Mouse (Mus musculus): Measurements from ENCODE around the gene Xpnpep3. TPM values are rescaled to one million over a fixed set of nuclear protein-coding genes. Genes with fewer than 3 reads are reported as not detected.
"Not testable (repeated sequence)": the region's sequence is repeated elsewhere in the genome, so short reads cannot be mapped to it uniquely, and the experiment has no call there.

Xpnpep3 gene
- polyA plus RNA-seq, 1 experiment from 2014 or later: 13.8 TPM

DNA sequence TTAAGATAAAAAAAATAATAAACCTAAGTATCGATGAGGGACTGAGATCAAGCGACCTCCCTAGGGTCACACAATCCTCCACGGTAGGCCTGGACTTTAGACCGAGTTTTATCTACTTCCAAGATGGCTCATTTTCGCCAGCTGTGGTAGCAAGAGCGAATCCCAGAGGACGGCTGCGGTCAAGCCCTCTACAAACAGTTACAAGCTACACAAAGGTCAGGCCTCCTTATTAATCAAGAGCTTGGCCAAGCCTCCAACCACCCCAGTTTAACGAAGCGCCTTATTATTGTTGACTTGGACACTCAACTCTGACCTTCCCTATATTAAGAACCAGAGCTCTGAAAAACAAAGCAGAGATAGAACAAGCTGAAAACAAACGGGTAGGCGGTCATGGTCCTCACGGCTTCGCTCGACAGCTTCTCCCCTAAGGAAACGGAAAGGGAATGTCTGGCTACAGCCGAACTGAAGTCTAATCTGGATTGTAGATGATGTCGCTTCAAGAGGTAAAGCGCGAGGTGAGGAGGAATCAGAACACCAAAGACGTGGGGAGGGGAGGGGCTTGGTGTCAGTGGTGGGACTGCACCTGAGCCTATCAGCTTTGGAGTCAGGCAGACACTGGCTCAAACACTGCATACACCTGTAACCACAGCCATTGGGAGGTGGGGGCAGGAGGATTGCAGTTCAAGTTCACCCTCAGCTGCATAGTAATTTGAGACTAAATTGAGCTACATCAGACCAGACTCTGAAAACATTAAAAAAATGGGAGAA lies 79.7 kb downstream of the Xpnpep3 start:
- H3K27me3 ChIP-seq: no peaks in the 10 kb centered on the region
- ATAC-seq: no peak
- CTCF ChIA-PET: no interaction called here
- in situ Hi-C loops (cut with MboI; ENCODE audit: low pct_unique_long_range_greater_than_20kb): no loop called here
- POLR2A ChIA-PET: no interaction called here
- DNase-seq (ENCODE audit: low read depth, low spot score): no peak
- no peak for TF ChIP-seq CTCF (IDR thresholded peaks at IDR 0.05)

DNA sequence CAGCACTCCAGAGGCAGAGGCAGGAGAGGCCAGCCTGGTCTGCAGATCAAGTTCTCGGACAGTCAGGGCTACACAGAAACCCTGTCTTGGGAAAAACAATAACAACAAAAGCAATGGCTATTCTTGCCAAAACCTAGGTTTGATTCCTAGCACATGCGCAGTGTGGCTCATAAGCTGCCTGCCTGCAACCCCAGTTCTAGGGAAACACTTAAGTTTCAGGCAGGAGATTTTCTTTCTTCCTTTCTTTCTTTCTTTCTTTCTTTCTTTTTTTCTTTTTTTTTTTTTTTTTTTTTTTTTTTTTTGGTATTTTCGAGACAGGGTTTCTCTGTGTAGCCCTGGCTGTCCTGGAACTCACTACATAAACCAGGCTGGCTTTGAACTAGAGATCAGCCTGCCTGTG lies 80.3 kb downstream of the Xpnpep3 start:
- DNase-seq (ENCODE audit: low read depth, low spot score); in situ Hi-C loops (cut with MboI; ENCODE audit: low pct_unique_long_range_greater_than_20kb); CTCF ChIA-PET; ATAC-seq; POLR2A ChIA-PET; H3K27me3 ChIP-seq: not testable (repeated sequence)

DNA sequence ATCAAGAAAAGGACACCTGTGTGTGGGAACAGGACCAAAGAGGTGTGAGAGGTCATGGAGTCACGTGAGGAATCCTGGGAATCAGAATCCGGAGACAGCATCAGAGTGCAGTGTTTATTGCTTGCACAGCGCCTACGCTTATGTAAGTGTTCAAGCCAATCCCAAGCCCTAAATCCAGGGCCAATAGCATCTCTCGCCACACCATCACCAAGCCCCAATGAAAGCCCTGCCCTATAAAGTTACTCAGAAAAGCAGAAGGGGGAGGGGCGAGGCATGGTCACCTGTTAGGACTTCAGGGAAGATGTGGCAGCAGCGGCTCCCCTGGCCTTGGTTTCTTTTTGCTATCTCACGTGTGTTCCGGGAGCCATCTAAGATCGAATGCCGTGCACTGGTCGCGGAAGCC lies 81.0 kb downstream of the Xpnpep3 start:
- DNase-seq (ENCODE audit: low read depth, low spot score) (no peak), ATAC-seq (no peak)
- no peak for TF ChIP-seq CTCF (IDR thresholded peaks at IDR 0.05)
- H3K27me3 ChIP-seq: no peaks in the 10 kb centered on the region
- in situ Hi-C loops (cut with MboI; ENCODE audit: low pct_unique_long_range_greater_than_20kb): no loop called here
- CTCF ChIA-PET: no interaction called here
- POLR2A ChIA-PET: no interaction called here

DNA sequence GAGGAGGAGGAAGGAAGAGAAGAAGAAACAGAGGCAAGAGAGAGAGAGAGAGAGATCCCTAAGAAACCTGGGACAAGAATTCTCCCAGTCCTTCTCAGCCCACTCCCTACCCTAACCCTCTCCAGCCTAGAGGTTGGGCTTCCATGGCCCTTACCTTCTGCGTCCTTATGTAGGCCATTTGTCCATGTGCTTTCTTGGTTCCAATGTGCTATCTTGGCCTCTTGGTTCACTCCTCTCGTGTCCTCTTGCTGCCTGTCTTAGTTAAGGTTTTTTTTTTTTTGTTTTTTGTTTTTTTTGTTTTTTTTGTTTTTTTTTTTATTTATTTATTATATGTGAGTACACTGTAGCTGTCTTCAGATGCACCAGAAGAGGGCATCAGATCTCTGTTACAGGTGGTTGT lies 83.0 kb downstream of the Xpnpep3 start:
- H3K27me3 ChIP-seq: no peaks in the 10 kb centered on the region
- POLR2A ChIA-PET: no interaction called here
- ATAC-seq (no peak), DNase-seq (ENCODE audit: low read depth, low spot score) (no peak)
- no peak for TF ChIP-seq CTCF (IDR thresholded peaks at IDR 0.05)
- CTCF ChIA-PET: no interaction called here
- in situ Hi-C loops (cut with MboI; ENCODE audit: low pct_unique_long_range_greater_than_20kb): no loop called here

DNA sequence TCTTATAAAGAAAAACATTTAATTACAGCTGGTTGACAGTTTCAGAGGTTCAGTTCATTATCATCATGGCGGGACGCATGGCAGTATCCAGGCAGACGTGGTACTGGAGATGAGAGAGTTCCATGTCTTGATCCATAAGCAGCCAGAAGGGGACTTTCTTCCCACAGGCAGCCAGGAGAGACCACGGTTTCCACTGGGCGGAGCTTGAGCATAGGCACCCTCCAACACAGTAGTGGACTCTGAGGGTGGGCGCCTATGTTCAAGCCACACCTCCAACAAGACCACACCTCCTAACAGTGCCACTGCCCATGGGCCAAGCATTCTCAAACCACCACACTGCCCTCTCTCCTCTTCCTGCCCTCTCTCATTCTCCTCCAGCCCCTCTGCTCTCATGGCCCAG lies 83.8 kb downstream of the Xpnpep3 start:
- in situ Hi-C loops (cut with MboI; ENCODE audit: low pct_unique_long_range_greater_than_20kb): no loop called here
- ChIA-PET CTCF (no interaction called here), POLR2A (no interaction called here)
- H3K27me3 ChIP-seq: no peaks in the 10 kb centered on the region
- no peak for ATAC-seq
- no peak for TF ChIP-seq CTCF (IDR thresholded peaks at IDR 0.05)
- no peak for DNase-seq (ENCODE audit: low read depth, low spot score)

DNA sequence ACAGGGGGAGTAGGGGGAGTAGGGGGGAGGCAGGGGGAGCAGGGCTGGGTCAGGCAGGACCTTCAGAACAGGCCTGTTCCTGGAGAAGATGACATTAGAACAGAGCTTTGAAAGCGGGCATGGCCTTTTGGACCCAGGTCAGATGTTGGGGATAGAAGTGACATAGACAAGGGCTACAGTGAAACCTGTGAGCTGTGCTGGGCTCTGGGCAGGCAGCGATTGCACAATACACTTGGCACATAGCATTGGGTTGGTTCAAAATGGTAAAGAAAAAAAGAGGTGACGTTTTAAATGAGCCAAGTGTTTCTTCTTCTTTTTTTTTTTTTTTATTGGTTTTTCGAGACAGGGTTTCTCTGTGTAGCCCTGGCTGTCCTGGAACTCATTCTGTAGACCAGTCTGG lies 85.5 kb downstream of the Xpnpep3 start:
- no peak for ATAC-seq
- in situ Hi-C loops (cut with MboI; ENCODE audit: low pct_unique_long_range_greater_than_20kb): no loop called here
- no peak for DNase-seq (ENCODE audit: low read depth, low spot score)
- no peaks in the 10 kb centered on the region for H3K27me3 ChIP-seq
- ChIA-PET CTCF (no interaction called here), POLR2A (no interaction called here)
- TF ChIP-seq CTCF (IDR thresholded peaks at IDR 0.05): no peak

DNA sequence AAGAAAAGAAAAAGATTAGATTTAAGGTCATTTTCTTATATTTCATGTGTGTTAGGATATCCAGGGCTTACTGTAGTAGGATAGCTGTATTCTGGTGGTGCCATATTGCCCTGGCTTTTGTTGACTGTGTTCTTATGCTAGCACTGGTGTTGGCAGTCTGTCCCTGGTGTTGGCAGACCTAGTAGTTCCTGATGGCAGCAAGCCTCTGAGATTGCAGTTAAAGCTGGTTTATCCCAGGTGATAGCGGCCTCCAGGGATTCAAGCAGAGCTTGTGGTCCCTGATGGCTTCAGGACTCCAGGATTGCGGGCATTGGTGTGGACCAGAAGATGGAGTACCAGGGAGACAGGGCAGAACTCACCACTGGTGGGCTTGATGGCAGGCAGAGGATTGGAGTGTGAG lies 103.5 kb downstream of the Xpnpep3 start:
- no peak for DNase-seq (ENCODE audit: low read depth, low spot score)
- peaks cover 4% of the 10 kb centered on the region for H3K27me3 ChIP-seq
- in situ Hi-C loops (cut with MboI; ENCODE audit: low pct_unique_long_range_greater_than_20kb): no loop called here
- ChIA-PET CTCF (no interaction called here), POLR2A (no interaction called here)
- no peak for TF ChIP-seq CTCF (IDR thresholded peaks at IDR 0.05)
- no peak for ATAC-seq

DNA sequence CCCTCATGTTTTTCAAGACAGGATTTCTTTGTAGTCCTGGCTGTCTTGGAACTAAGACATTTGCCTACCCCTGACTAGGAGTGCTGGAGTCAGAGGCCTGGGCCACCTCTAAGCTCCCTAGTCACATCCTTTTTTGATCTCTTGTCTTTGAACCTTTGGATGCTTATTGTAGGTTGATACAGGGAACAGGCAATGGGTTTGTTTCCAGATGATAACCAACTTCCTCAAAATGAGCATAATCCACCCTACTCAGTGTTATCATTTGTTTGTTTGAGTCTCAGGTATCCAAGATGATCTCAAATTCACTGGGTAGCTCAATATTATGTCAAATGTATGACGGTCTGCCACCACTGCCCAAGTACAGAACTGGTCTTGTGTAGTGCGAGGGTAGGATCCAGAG lies 104.1 kb downstream of the Xpnpep3 start:
- DNase-seq (ENCODE audit: low read depth, low spot score) (no peak), ATAC-seq (no peak)
- peaks cover 4% of the 10 kb centered on the region for H3K27me3 ChIP-seq
- CTCF ChIA-PET: no interaction called here
- POLR2A ChIA-PET: no interaction called here
- in situ Hi-C loops (cut with MboI; ENCODE audit: low pct_unique_long_range_greater_than_20kb): no loop called here
- no peak for TF ChIP-seq CTCF (IDR thresholded peaks at IDR 0.05)

Other genes with a start within 250 kb of the Xpnpep3 start
- 48.0 TPM for gene Mrtfa, start 209.4 kb upstream of the Xpnpep3 start, polyA plus RNA-seq (2021)
- 0.05 TPM for gene Mchr1, start 164.6 kb upstream of the Xpnpep3 start, polyA plus RNA-seq (2021)
- gene Slc25a17, start 39.3 kb upstream of the Xpnpep3 start, polyA plus RNA-seq (2021): 113 TPM
- 471 TPM for gene St13, start 61 bp upstream of the Xpnpep3 start, polyA plus RNA-seq (2021)
- not detected for gene Dnajb7, start 8.2 kb downstream of the Xpnpep3 start, polyA plus RNA-seq (2021)
- 157 TPM for gene Rbx1, start 66.2 kb downstream of the Xpnpep3 start, polyA plus RNA-seq (2021)
- gene Ep300, start 185.2 kb downstream of the Xpnpep3 start, polyA plus RNA-seq (2021): 46.9 TPM